Mouse (Mus musculus): ENCODE measurements around the gene Tnfrsf25. TPM values are rescaled to one million over a fixed set of nuclear protein-coding genes. Genes with fewer than 3 reads are reported as not detected.

The Tnfrsf25 gene
- total RNA-seq, 2 experiments from 2014 or later = not detected

DNA sequence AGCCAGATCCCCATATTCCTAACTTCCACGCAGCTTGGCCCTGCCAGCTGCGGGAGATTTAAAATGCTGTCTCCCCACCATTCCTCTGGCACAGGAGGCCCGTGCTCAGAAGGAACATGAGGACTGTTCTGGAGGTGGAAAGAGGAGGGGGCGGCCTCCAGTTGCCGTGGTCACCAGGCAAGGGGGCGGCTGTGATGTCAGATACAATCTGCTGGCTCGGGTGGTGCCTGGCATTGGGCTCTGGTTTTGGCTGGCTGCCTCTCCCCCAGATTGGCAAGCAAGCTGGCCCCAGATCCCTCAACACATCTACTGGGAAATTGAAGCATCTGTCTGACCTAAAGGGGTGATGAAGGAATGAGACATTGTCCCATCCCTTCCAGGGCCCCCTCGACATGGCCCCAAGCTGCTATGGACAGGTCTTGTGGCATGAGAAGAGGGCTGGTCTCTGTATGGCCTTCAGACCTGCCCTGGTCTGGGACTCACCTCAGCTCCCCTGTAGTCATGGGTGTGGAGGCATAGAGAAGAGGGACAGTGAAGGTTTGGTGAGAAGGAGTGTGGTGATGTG lies 27.1 kb upstream of the Tnfrsf25 start:
- ATAC-seq (replicated peaks; ENCODE audit: low FRiP score, low TSS enrichment, poor library complexity, severe bottlenecking) = no peak

DNA sequence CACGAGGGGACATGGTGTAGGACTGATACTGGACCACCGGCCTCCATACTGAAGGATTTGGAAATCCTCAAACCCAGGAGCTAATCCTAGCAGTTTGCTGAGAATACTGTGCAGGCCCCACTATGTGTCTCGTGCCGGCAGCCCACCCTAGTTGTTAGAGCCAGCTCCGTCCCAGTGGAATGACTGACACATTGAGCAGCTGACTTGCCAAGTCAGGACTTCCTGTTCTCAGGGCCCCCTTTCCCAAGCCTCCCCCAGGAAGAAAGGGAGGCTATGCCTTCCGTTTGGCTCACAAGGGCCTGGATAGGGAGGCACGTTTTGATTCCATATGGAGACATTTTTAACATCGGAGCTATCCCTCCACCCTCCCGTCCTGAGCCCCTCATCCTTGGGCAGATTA lies 25.5 kb upstream of the Tnfrsf25 start:
- no peak for ATAC-seq (replicated peaks; ENCODE audit: low FRiP score, low TSS enrichment, poor library complexity, severe bottlenecking)

DNA sequence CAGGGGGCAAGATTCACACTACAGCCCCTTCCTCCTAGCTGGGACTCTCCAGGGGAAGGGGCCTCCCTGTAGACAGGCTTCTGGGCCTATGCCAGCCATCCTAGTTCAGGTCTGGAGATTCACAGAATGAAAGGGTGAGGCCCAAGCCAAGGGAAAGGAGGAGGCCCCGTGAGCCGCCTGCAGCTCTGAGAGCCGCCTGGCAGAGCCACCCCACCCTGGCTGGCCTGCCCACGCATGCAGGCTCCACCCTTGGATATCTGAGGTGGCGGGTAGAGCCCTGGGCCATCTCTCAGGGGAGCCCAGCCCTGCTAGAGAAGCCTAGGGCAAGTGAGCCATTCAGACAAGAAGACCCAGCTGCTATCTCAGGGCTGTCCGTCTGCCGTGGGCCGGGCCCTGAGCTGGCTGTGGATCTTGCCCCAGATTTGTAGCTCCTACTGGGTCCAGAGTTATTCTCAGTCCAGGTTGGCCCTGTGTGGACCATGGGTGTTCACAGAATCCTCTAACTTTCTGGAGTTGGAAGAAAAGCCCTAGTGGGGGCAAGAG lies 22.9 kb upstream of the Tnfrsf25 start:
- peak; percentile 86 for ATAC-seq (replicated peaks; ENCODE audit: low FRiP score, low TSS enrichment, poor library complexity, severe bottlenecking)

DNA sequence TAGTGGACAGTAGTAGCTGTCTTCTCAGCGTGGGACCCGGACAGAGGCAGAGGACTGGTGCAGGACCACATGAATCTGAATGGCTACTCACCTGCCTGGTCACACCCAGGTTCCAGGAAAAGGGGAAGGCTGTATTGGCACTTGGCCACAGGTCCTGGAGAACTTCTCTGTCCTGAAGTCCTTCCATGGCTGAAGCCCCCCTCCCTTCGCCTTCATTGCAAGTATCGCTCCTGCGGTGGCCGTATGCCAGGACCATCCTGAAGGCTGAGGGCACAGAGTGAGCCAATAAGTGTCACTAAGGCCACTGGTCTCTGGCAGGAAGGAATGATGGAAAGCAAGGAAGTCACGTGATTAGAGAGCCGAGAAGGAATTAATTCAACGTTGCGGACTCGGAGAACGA lies 21.5 kb upstream of the Tnfrsf25 start:
- ATAC-seq (replicated peaks; ENCODE audit: low FRiP score, low TSS enrichment, poor library complexity, severe bottlenecking) = no peak

DNA sequence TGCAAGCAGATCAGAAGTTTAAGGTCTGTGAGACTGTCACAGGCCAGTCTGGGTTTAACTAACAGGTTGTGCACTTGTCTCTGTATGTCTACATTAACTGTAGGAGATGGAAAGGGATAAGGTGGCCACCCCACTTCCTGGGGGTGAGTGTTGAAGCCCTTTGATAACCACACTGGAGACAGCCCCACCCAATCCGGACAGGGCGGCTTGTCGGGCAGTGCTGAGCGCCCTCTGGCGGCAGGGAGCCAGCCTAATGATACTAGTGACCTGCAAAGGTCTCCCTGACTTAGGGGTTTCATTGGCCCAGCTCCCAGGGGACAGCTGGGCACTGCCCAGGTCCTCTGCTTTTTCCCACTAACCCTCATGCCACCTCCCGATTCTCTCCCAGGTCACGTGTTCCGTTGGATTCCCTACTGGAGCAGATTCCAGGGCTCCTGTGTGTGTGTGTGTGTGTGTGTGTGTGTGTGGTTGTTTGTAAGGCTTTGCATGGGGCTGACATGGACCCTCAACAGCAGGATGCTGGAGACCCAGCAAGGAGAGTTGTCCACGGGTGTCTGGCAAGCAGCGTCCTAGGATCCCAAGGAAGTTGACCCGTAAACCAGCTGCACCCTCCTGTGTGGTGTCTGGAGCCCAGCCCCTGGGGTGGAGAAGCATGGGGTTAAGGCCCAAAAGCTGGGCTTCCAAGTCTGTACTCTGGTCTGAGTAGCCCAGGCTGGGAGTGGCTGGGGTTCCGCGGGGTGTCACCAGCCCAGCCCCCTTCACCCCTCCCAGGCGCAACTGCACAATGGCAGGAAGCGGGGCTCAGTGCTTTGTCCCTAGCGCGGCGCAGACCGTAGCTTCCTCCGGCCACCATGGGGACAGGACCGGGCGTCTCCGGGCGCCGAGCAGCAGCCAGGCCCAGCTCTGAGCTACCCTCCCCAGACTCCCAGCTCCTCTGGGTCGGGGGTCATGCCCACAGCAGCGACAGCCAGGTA lies 19.5 kb upstream of the Tnfrsf25 start:
- peak; percentile 65 for ATAC-seq (replicated peaks; ENCODE audit: low FRiP score, low TSS enrichment, poor library complexity, severe bottlenecking)

DNA sequence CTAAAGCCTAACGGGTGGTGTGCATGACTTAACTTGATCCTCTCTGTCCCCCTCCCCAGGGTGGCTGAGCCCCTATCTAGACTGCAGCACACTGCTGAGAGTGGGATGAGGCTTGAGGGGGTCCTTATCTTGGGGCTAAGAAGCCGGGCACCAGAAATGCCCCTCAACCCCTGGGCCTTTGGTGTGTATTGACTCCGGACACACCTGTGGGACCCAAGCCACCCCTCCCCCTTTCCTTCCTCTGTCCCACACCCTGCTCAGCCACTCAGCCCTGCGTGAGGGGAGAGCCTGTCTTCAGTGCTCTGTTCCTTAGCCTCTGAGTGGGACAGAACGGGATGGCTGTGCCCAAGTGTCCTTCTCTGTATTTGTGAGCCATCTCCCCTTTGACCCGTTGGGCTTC lies 18.8 kb upstream of the Tnfrsf25 start:
- no peak for ATAC-seq (replicated peaks; ENCODE audit: low FRiP score, low TSS enrichment, poor library complexity, severe bottlenecking)

DNA sequence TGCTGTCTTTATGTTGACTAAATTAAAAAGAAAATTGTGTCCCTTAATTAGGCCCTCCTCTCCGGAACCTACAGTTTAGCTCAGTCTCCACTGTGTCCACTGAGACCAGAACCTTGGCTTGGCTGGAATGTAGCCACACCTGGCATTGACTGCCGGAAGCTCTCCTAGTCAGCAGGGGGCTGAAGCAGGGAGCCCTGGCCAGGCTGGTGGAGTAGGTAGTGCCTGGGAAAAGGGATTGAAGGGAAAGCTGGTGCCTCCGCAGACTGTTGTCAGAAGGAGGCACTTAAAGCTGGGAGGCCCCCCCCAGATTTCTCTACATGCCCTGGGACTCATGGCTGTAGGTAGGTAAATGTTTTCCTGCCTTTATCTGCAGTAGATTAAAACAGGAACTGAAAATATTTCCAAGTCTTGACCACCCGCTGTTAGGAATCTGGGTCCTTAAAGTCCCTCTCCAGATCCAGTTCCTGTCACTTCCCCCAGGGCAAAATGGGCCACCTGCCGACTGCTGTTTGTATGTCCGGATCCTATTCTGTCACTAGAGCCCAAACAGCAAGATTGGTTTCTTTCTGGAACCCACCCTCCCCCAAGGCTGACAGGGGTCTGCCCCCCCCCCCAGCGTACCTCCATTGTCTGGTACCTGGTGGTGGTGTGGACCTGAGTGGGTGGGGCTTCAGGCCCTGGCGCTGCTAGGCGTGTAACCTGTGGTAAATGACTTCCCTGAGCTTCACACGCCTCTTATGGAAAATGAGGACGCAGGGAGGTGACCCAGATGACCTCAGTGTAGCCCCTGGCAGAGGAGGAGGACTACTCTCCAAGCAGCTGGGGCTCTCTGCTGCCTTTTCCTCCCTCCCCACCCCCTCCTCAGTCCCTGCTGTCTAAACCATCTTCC lies 17.6 kb upstream of the Tnfrsf25 start:
- no peak for ATAC-seq (replicated peaks; ENCODE audit: low FRiP score, low TSS enrichment, poor library complexity, severe bottlenecking)

DNA sequence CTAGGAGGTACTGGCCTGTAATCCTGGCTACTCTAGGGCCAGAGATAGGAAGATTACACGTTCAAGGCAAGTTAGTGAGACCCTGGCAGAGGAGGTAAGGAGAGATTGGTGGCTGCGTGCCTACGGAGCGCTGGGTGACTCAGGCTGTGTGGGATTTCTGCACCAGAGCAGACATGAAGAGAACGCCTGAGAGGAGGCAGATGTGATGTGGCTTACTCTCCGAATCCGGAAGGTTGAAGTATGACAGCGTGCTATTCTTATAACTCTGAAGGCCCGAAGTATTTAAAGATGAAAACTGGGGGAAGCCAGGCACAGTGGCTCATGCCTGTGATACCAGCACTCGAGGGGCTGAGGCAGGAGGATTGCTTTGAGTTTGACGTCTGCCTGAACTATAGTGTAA lies 15.2 kb upstream of the Tnfrsf25 start:
- ATAC-seq (replicated peaks; ENCODE audit: low FRiP score, low TSS enrichment, poor library complexity, severe bottlenecking) = no peak

DNA sequence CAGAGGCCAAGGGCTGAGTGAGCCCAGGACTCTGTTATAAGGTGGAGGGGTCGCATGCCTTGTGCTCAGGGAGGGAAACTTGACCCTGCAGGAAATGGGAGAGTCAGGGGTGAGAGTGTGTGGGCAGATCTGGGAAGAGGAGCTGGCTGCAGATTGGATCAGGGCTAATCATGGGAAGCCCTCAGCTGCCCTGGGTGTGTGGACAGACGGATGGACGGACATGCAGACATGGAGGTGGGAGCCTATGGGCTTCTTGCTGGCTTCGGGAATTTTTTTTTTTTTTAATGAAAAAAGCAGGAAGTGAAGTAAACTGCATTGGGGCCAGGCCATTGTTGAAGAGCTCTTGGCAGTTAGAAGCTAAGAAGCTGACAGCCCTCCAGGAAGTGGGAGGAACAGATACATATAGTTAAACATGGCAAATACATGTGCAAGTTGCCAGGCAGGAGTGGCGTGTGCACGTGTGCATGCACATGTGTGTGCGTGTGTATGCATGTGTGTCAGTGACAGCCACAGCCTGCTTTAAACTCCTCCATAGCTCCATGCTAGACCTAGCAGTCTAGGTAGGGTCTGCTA lies 14.6 kb upstream of the Tnfrsf25 start:
- no peak for ATAC-seq (replicated peaks; ENCODE audit: low FRiP score, low TSS enrichment, poor library complexity, severe bottlenecking)

DNA sequence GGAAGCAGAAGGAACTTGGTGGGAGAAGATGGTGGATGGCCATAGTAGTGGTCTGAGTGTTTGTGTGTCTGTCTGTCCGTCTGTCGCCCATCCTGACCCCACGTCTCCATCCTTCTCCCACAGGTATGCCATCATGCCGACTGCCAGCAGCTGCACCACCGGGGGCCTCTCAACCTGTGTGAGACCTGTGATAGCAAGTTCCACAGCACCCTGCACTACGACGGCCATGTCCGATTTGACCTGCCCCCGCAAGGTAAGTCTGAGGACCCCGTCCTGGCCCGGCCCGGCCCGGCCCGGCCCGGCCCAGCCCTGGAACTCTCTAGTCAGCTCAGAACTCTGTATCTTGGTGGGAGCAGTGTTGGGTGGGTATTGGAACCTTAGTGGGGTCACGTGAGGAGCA lies 13.8 kb upstream of the Tnfrsf25 start:
- ATAC-seq (replicated peaks; ENCODE audit: low FRiP score, low TSS enrichment, poor library complexity, severe bottlenecking) = no peak

DNA sequence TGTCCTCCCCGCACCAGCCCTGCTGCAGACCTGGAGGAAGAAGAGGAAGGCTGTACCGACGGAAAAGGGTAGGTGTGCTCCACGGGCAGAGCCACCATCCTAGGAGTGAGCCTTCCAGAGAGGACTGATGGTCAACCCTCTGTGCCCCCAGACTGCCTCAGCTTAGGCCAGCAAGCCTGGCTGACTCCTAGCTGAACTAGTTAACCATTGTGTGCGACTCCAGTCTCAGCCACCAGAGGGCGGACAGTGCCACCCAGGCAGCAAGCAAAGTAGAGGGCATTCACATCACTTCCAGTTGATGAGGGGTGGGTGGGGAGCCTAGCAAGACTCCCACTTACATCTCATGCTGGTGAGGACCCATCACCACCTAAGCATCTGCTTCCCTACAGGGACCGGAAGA lies 12.7 kb upstream of the Tnfrsf25 start:
- peak; percentile 81 for ATAC-seq (replicated peaks; ENCODE audit: low FRiP score, low TSS enrichment, poor library complexity, severe bottlenecking)

DNA sequence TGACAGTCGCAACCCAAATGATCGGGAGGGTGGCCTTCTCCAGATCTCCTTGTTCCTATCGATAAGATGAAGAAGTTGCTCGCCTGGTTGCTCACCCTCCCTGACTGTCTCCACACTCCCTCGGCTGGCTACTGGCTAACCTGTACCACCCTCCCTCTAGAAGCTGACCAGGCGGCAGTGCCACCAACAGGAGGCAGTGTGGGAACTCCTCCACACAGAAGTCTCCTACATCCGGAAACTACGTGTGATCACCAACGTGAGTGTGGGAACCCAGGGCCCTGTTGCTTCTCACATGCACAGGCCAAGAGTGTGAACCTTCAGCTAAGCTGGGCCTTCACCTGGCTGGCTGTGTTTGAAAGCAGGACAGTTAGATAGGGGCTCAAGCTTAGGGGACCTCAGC lies 9.0 kb upstream of the Tnfrsf25 start:
- ATAC-seq (replicated peaks; ENCODE audit: low FRiP score, low TSS enrichment, poor library complexity, severe bottlenecking) = no peak

DNA sequence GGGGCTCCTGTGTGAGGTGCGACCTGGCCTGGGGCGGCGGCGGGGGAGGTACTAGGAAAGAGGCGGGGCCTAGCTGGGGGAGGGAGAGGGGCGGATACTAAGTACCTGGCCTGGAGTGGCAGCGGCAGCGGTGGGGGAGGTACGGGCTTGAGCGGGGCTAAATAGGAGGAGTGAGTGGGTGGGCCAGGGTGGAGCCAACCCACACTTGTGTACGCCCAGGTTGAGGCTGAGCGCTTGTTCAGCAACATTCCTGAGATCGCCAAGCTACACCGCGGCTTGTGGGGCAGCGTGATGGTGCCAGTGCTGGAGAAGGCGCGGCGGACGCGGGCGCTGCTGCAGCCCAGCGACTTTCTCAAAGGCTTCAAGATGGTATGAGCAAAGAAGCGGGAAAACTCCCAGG lies 8.2 kb upstream of the Tnfrsf25 start:
- ATAC-seq (replicated peaks; ENCODE audit: low FRiP score, low TSS enrichment, poor library complexity, severe bottlenecking) = no peak

DNA sequence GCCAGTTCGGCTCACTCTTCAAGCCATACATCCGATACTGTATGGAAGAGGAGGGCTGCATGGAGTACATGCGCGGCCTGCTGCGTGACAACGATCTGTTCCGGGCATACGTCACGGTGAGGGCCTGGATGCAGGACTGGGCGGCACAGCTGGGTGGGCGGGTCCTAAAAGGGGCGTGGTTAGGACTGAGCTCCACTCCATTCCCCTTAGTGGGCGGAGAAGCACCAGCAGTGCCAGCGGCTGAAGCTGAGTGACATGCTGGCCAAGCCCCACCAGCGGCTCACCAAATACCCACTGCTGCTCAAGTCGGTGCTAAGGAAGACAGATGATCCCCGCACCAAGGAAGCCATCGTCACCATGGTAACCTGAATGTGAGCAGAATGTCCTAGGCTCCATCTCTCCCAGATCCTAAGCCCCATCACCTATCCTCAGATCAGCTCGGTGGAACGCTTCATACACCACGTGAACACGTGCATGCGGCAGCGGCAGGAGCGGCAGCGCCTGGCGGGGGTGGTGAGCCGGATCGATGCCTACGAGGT lies 7.7 kb upstream of the Tnfrsf25 start:
- peak; percentile 21; the same call in 1 of the 2 replicates for ATAC-seq (replicated peaks; ENCODE audit: low FRiP score, low TSS enrichment, poor library complexity, severe bottlenecking)

DNA sequence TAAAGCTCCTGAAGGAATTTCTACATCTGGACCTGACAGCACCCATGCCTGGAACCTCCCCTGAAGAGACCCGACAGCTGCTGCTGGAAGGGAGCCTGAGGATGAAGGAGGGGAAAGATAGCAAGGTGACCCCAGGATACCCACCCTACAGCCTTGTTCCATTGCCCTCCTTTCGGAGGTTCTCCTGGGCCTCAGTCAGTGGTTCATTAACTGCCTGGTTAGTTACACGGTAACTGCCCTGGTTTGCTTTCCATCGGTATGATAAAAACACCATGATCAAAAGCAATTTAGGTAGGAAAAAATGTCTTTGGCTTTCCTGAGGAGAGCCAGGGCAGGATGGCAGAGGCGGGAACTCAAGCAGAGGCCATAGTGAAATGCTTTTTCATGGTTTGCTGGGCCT lies 7.1 kb upstream of the Tnfrsf25 start:
- ATAC-seq (replicated peaks; ENCODE audit: low FRiP score, low TSS enrichment, poor library complexity, severe bottlenecking) = no peak

DNA sequence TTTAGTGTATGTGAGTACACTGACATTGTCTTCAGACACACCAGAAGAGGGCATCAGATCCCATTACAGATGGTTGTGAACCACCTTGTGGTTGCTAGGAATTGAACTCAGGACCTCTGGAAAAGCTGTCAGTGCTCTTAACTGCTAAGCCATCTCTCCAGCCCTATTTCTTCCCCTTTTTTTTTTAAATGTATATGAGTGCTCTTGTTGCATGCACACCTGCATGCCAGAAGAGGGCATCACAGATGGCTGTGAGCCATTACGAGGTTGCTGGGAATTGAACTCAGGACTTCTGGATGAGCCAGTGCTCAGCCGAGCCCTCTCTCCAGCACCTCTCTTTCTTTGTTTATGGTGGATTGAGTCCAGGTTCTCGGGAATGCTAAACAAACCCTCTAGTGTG lies 6.2 kb upstream of the Tnfrsf25 start:
- no peak for ATAC-seq (replicated peaks; ENCODE audit: low FRiP score, low TSS enrichment, poor library complexity, severe bottlenecking)

DNA sequence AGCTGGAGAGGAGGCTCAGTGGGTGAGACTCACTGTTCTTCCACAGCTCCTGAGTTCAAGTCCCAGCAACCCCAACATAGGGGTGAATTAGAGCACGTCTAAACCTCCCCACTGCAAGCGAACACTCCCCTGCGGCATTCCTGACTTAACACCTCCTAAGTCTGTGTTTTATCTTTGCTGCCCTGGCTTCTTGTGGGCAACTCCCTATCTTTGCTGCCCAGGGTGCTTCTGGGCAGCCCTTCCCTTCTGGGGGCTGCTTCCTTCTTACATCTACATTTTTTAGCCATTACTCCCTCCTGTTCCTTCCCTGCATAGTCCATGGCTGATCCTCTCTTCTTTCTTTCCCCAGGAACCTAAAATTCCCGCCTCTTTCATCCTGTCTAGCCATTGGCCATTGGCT lies 5.0 kb upstream of the Tnfrsf25 start:
- peak; percentile 83 for ATAC-seq (replicated peaks; ENCODE audit: low FRiP score, low TSS enrichment, poor library complexity, severe bottlenecking)

DNA sequence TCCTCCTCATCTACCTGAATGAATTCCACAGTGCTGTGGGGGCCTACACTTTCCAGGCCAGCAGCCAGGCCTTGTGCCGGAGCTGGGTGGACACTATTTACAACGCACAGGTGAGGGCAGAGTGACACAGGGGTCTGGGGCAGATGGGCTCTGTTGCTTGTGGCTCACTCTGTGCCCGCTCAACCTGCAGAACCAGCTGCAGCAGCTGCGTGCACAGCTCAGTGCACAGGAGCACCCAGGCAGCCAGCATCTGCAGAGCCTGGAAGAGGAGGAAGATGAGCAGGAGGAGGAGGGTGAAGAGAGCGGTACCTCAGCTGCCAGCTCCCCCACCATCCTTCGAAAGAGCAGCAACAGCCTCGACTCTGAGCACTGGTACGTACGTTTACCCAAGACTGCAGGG lies 3.4 kb upstream of the Tnfrsf25 start:
- no peak for ATAC-seq (replicated peaks; ENCODE audit: low FRiP score, low TSS enrichment, poor library complexity, severe bottlenecking)

DNA sequence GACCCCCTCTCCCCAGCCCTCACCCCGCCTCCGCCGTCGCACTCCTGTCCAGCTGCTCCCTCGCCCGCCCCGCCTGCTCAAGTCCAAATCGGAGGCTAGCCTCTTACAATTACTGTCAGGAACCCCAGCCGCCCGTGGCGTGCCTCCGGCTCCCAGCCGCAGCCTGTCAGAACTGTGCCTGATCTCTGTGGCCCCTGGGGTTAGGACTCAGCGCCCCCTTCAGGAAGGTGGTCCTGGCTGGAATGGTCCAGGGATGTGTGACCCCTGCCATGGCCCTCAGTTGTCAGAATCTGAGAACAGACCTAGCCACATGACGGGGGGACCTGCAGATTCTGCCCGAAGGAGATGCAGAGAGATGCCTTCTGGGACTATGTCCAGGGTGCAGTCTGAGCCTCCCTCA lies 1.7 kb upstream of the Tnfrsf25 start:
- ATAC-seq (replicated peaks; ENCODE audit: low FRiP score, low TSS enrichment, poor library complexity, severe bottlenecking) = no peak
